Mouse (Mus musculus) ES-Bruce4 (cell line): ENCODE results near the gene B230307C23Rik. TPM values are rescaled to one million over a fixed set of nuclear protein-coding genes. Genes with fewer than 3 reads are reported as not detected.
A peak's percentile ranks its signal among the peaks of the same experiment; 100 is the strongest.

Experiments used
- H3K27ac ChIP-seq: 2 replicates; pipeline ENCODE4 v1.5.1; 2012; ENCODE audit warnings: low read length, inconsistent platforms; ENCODE audit not compliant: insufficient read depth
- H3K27me3 ChIP-seq: 2 replicates; pipeline ENCODE4 v1.6.1; 2012; ENCODE audit warnings: mild to moderate bottlenecking, low read length, inconsistent platforms; ENCODE audit not compliant: control insufficient read depth, poor library complexity, insufficient read depth, severe bottlenecking
- H3K36me3 ChIP-seq: 2 replicates; pipeline ENCODE4 v1.6.1; 2012; ENCODE audit warnings: inconsistent platforms, mild to moderate bottlenecking, low read length, moderate library complexity; ENCODE audit not compliant: control insufficient read depth, poor library complexity, insufficient read depth, severe bottlenecking
- H3K4me1 ChIP-seq: one replicate; pipeline ENCODE4 v1.8.1; 2011; ENCODE audit warnings: low read length; ENCODE audit not compliant: control insufficient read depth, insufficient read depth
- H3K4me3 ChIP-seq: 2 replicates; pipeline ENCODE4 v1.5.1; 2011; ENCODE audit warnings: low read depth, mild to moderate bottlenecking, low read length
- H3K9ac ChIP-seq: 2 replicates; pipeline ENCODE4 v1.6.1; 2012; ENCODE audit warnings: low read depth, mild to moderate bottlenecking, inconsistent platforms; ENCODE audit not compliant: poor library complexity, severe bottlenecking
- H3K9me3 ChIP-seq: replicated peaks from 2 replicates; pipeline ENCODE4 v1.6.1; 2012; ENCODE audit warnings: mild to moderate bottlenecking, low read length, inconsistent platforms; ENCODE audit not compliant: control insufficient read depth, poor library complexity, insufficient read depth, severe bottlenecking
- CTCF ChIP-seq: IDR thresholded peaks from one replicate; pipeline ENCODE4 v1.8.1; 2011; ENCODE audit warnings: low read depth, low read length
- EP300 ChIP-seq: IDR thresholded peaks from 2 replicates; pipeline ENCODE4 v1.6.1; 2011; ENCODE audit warnings: low read depth, low read length; ENCODE audit not compliant: insufficient read depth
- POLR2A ChIP-seq: IDR thresholded peaks from one replicate; pipeline ENCODE4 v1.8.1; 2011; ENCODE audit warnings: low read length; ENCODE audit not compliant: insufficient read depth
- polyA plus RNA-seq: library from polyadenylated mRNA; stranded (reverse); fragments of >200 nt; gene quantifications from 2 replicates; pipeline ENCODE4 v1.2.4, GENCODE M21; 2011; ENCODE audit warnings: low read depth; ENCODE audit not compliant: missing spikeins, insufficient read depth, insufficient read length

B230307C23Rik gene
- polyA plus RNA-seq, 1 experiment, result 28.1 TPM

- H3K4me3 ChIP-seq, result no peak overlapping the region
- H3K9me3 ChIP-seq, result no peaks in the 10 kb centered on the region
- TF ChIP-seq EP300 (no peak), CTCF (no peak)
- H3K9ac ChIP-seq, result no peak overlapping the region
- no peak overlapping the region for H3K27ac ChIP-seq
- peaks cover 26% of the 10 kb centered on the region for H3K36me3 ChIP-seq
- no peaks in the 10 kb centered on the region for H3K27me3 ChIP-seq
- no peaks in the 10 kb centered on the region for H3K4me1 ChIP-seq
These were observed 41.1 kb upstream of the B230307C23Rik start for GRCm38 (mm10) chr16:97956011-97956410.

GRCm38 (mm10) chr16:97957626-97958025, 39.5 kb upstream of the B230307C23Rik start:
- peaks cover 14% of the 10 kb centered on the region for H3K36me3 ChIP-seq
- no peak for TF ChIP-seq CTCF
- TF ChIP-seq EP300, result no peak
- no peak for TF ChIP-seq POLR2A
- H3K9me3 ChIP-seq, result no peaks in the 10 kb centered on the region
- no peak overlapping the region for H3K27ac ChIP-seq
- H3K27me3 ChIP-seq, result no peaks in the 10 kb centered on the region
- no peaks in the 10 kb centered on the region for H3K4me1 ChIP-seq
- H3K4me3 ChIP-seq, result no peak overlapping the region
- no peak overlapping the region for H3K9ac ChIP-seq

GRCm38 (mm10) chr16:97958401-97958973, 38.6 kb upstream of the B230307C23Rik start:
- Histone ChIP-seq H3K27ac (no peak overlapping the region), H3K36me3 (peaks cover 13% of the 10 kb centered on the region), H3K4me1 (no peaks in the 10 kb centered on the region), H3K9ac (no peak overlapping the region), H3K27me3 (no peaks in the 10 kb centered on the region), H3K4me3 (no peak overlapping the region), H3K9me3 (no peaks in the 10 kb centered on the region)
- no peak for TF ChIP-seq POLR2A
- no peak for TF ChIP-seq EP300
- TF ChIP-seq CTCF, result no peak

GRCm38 (mm10) chr16:97960348-97960747, 36.8 kb upstream of the B230307C23Rik start:
- no peaks in the 10 kb centered on the region for H3K27me3 ChIP-seq
- H3K27ac ChIP-seq, result no peak overlapping the region
- peaks cover 13% of the 10 kb centered on the region for H3K36me3 ChIP-seq
- H3K9me3 ChIP-seq, result no peaks in the 10 kb centered on the region
- no peak for TF ChIP-seq POLR2A
- no peak for TF ChIP-seq EP300
- TF ChIP-seq CTCF, result no peak
- H3K4me3 ChIP-seq, result no peak overlapping the region
- H3K4me1 ChIP-seq, result no peaks in the 10 kb centered on the region
- no peak overlapping the region for H3K9ac ChIP-seq

- H3K36me3 ChIP-seq, result peaks cover 6% of the 10 kb centered on the region; the same call in 1 of the 2 replicates
- peak overlapping the region; percentile 73 for H3K4me3 ChIP-seq
- H3K4me1 ChIP-seq, result no peaks in the 10 kb centered on the region
- TF ChIP-seq POLR2A (no peak), EP300 (no peak), CTCF (no peak)
- H3K27ac ChIP-seq, result no peak overlapping the region
- H3K27me3 ChIP-seq, result no peaks in the 10 kb centered on the region
- H3K9me3 ChIP-seq, result no peaks in the 10 kb centered on the region
- H3K9ac ChIP-seq, result peak overlapping the region; percentile 79
These were observed 35.5 kb upstream of the B230307C23Rik start for GRCm38 (mm10) chr16:97961381-97962150.
